ENCODE assay signal across 26 mouse cellular contexts in the genomic region with DNA sequence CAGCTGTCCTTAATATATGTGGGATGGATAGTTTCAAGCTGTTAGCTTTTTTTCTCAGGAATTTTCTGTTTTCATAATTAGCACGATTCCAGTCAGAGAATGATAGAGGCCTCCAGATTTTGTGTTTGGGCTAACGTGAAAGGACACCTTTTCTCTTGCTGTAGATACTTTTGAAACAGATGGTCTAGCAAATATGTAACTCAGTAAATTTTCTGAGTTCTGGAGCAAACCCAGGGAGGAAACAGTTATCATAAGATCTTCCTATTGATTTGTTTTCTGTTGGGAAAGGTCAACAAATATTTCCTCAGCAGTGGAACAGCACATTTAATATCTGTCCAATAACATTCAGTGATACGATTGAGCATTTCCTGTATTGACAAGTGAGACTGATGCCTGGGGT.
DNase-seq lines count a peak whose midpoint lies in the region; ATAC-seq and TF ChIP-seq lines count a peak whose summit lies in the region.
"Had no signal": no experiment of that assay in that cellular context is flagged by ENCODE, and none has a peak within 500 bp of the region (broad histone marks: within the 10 kb centered on the region; RNA-seq: fewer than 3 reads in every experiment).

No protein-coding gene starts in this region.

- no peaks in the 10 kb centered on the region for H3K79me2 ChIP-seq in myocyte (ENCODE audit: control insufficient read depth, insufficient read depth)

- DNase-seq in layer of hippocampus, adult 2 months (ENCODE audit: low spot score in 2 of 2), result no peak
- DNase-seq in layer of hippocampus, adult 8-10 months (ENCODE audit: low spot score in 2 of 2), result no peak
- no peak for DNase-seq in lung, adult 2 months
- no peak for DNase-seq in heart, postnatal 4 days
- DNase-seq: adrenal gland, adult 2 months; adrenal gland, postnatal 14 days; cerebellum, adult 11-12 months; cerebellum, adult 8-10 months; cerebellum, postnatal 10 days; cerebellum, postnatal 36 days; embryo, embryonic 11 days; gastrocnemius, postnatal 25 days; heart, adult 2 months; heart, postnatal 14 days had no signal

- TF ChIP-seq POLR2A in lung, adult 2 months (IDR thresholded peaks at IDR 0.05; ENCODE audit: borderline replicate concordance, extremely low read depth, low read depth, low read length), result no peak
- no peak for TF ChIP-seq POLR2A in myocyte (IDR thresholded peaks at IDR 0.05; ENCODE audit: insufficient read length, low read depth)

- H3ac ChIP-seq in myocyte (ENCODE audit: control insufficient read depth, insufficient read length), result no peak overlapping the region

- H3K4me2 ChIP-seq in lung, embryonic 16.5 days (ENCODE audit: low read depth, low read length), result no peak overlapping the region
- peak overlapping the region; percentile 49 for H3K4me2 ChIP-seq in myocyte (ENCODE audit: low read depth)
- H3K4me2 ChIP-seq: embryonic facial prominence, embryonic 13.5 days; forebrain, embryonic 12.5 days; forebrain, embryonic 15.5 days; heart, embryonic 13.5 days; hindbrain, embryonic 12.5 days; hindbrain, embryonic 15.5 days had no signal

- peak overlapping the region; percentile 32 for H3K27ac ChIP-seq in layer of hippocampus, adult 2 months
- 0 out of 2 replicates have a peak overlapping the region, but pooled peaks have one; percentile 10 for H3K27ac ChIP-seq in lung, embryonic 16.5 days (ENCODE audit: low read length)
- H3K27ac ChIP-seq: embryonic facial prominence, embryonic 10.5 days; embryonic facial prominence, embryonic 13.5 days; forebrain, embryonic 12.5 days; forebrain, embryonic 15.5 days; heart, adult 2 months; heart, embryonic 10.5 days; heart, embryonic 13.5 days; hindbrain, embryonic 12.5 days; hindbrain, embryonic 15.5 days had no signal

- H3K4me3 ChIP-seq in layer of hippocampus, adult 2 months, result no peak overlapping the region
- no peak overlapping the region for H3K4me3 ChIP-seq in lung, embryonic 16.5 days (ENCODE audit: low read length)
- no peak overlapping the region for H3K4me3 ChIP-seq in lung, adult 2 months (replicated peaks; ENCODE audit: extremely low read depth, low read depth, low read length)
- H3K4me3 ChIP-seq in myocyte, result no peak overlapping the region
- H3K4me3 ChIP-seq: embryonic facial prominence, embryonic 10.5 days; embryonic facial prominence, embryonic 13.5 days; erythroblast, embryonic 14.5 days; forebrain, embryonic 12.5 days; forebrain, embryonic 15.5 days; heart, adult 2 months; heart, embryonic 10.5 days; heart, embryonic 13.5 days; hindbrain, embryonic 12.5 days; hindbrain, embryonic 15.5 days had no signal

- no peaks in the 10 kb centered on the region for H3K27me3 ChIP-seq in lung, embryonic 16.5 days (ENCODE audit: control insufficient read depth, insufficient read depth, low read depth, low read length)
- H3K27me3 ChIP-seq in myocyte (ENCODE audit: control insufficient read depth, insufficient read depth, insufficient read length), result no peaks in the 10 kb centered on the region
- H3K27me3 ChIP-seq: embryonic facial prominence, embryonic 13.5 days; forebrain, embryonic 12.5 days; forebrain, embryonic 15.5 days; heart, embryonic 13.5 days; hindbrain, embryonic 12.5 days; hindbrain, embryonic 15.5 days had no signal

- no peak for ATAC-seq in lung, embryonic 16.5 days (ENCODE audit: low read depth)
- ATAC-seq: CD4-positive, CD25-positive, alpha-beta regulatory T cell, adult 4 months; forebrain, embryonic 15.5 days had no signal

- WGBS in lung, embryonic 16.5 days, result 50% methylated on average over 3 of the region's 3 CpGs
- 60% methylated on average over 3 of the region's 3 CpGs for WGBS in lung, adult 2 months

- H3K4me1 ChIP-seq in lung, embryonic 16.5 days (replicated peaks; ENCODE audit: control insufficient read depth, insufficient read depth, low read length), result no peaks in the 10 kb centered on the region
- H3K4me1 ChIP-seq in lung, adult 2 months (ENCODE audit: control insufficient read depth, insufficient read depth, low read length), result 0 out of 2 replicates have a peak, but pooled peaks cover 2% of the 10 kb centered on the region
- H3K4me1 ChIP-seq: forebrain, embryonic 12.5 days; forebrain, embryonic 15.5 days; heart, embryonic 10.5 days; heart, embryonic 13.5 days; hindbrain, embryonic 12.5 days; hindbrain, embryonic 15.5 days had no signal

- no peak overlapping the region for H3K9ac ChIP-seq in lung, embryonic 16.5 days (ENCODE audit: low read length)
- H3K9ac ChIP-seq: embryonic facial prominence, embryonic 13.5 days; forebrain, embryonic 12.5 days; forebrain, embryonic 15.5 days; heart, embryonic 13.5 days; hindbrain, embryonic 12.5 days; hindbrain, embryonic 15.5 days had no signal

- H3K9me3 ChIP-seq in lung, embryonic 16.5 days (ENCODE audit: control insufficient read depth, low read length), result no peaks in the 10 kb centered on the region
- H3K9me3 ChIP-seq: embryonic facial prominence, embryonic 10.5 days; embryonic facial prominence, embryonic 13.5 days; forebrain, embryonic 12.5 days; forebrain, embryonic 15.5 days; heart, embryonic 10.5 days; heart, embryonic 13.5 days; hindbrain, embryonic 12.5 days; hindbrain, embryonic 15.5 days had no signal

- TF ChIP-seq CTCF in layer of hippocampus, adult 2 months (conservative IDR thresholded peaks at IDR 0.05), result no peak
- no peak for TF ChIP-seq CTCF in lung, adult 2 months (IDR thresholded peaks at IDR 0.05; ENCODE audit: insufficient read depth, low read length)

- H3K36me3 ChIP-seq in lung, embryonic 16.5 days (ENCODE audit: control insufficient read depth, insufficient read depth, low read length), result no peaks in the 10 kb centered on the region
- H3K36me3 ChIP-seq in myocyte (ENCODE audit: control insufficient read depth, insufficient read depth), result no peaks in the 10 kb centered on the region
- H3K36me3 ChIP-seq: embryonic facial prominence, embryonic 10.5 days; embryonic facial prominence, embryonic 13.5 days; forebrain, embryonic 12.5 days; forebrain, embryonic 15.5 days; heart, embryonic 10.5 days; heart, embryonic 13.5 days; hindbrain, embryonic 12.5 days; hindbrain, embryonic 15.5 days had no signal

TF ChIP-seq in myocyte, 11 proteins besides CTCF, POLR2A, EP300 and RAD21:
- TF ChIP-seq USF1 (IDR thresholded peaks at IDR 0.05; ENCODE audit: low read depth) (no peak), REST (IDR thresholded peaks at IDR 0.05; ENCODE audit: insufficient read depth, insufficient read length) (no peak), MYOG (IDR thresholded peaks at IDR 0.05; ENCODE audit: control insufficient read depth in 1 of 3, insufficient read depth in 1 of 3, insufficient read length in 2 of 3, low read depth in 2 of 3) (no peak), MYOD1 (IDR thresholded peaks at IDR 0.05; ENCODE audit: control insufficient read depth in 1 of 3, insufficient read length in 2 of 3, low read depth in 2 of 3) (no peak), TCF12 (IDR thresholded peaks at IDR 0.05; ENCODE audit: insufficient read depth, poor library complexity, severe bottlenecking) (no peak), SRF (IDR thresholded peaks at IDR 0.05; ENCODE audit: control insufficient read depth, insufficient read length, low read depth) (no peak), CEBPB (IDR thresholded peaks at IDR 0.05; ENCODE audit: insufficient read depth, poor library complexity, severe bottlenecking) (no peak), MAX (IDR thresholded peaks at IDR 0.05; ENCODE audit: low read depth) (no peak), POLR2AphosphoS2 (IDR thresholded peaks at IDR 0.05; ENCODE audit: insufficient read length, low read depth) (no peak), TCF3 (IDR thresholded peaks at IDR 0.05; ENCODE audit: insufficient read length, low read depth) (no peak), E2F4 (IDR thresholded peaks at IDR 0.05; ENCODE audit: insufficient read depth) (no peak)
